Mouse (Mus musculus): ENCODE data around the gene Ypel4. TPM values are rescaled to one million over a fixed set of nuclear protein-coding genes. Genes with fewer than 3 reads are reported as not detected.
"Not testable (repeated sequence)": the region's sequence is repeated elsewhere in the genome, so short reads cannot be mapped to it uniquely, and the experiment has no call there.

Ypel4 gene
- total RNA-seq, 2 experiments from 2014 or later = 0.89 to 1.0 TPM

DNA sequence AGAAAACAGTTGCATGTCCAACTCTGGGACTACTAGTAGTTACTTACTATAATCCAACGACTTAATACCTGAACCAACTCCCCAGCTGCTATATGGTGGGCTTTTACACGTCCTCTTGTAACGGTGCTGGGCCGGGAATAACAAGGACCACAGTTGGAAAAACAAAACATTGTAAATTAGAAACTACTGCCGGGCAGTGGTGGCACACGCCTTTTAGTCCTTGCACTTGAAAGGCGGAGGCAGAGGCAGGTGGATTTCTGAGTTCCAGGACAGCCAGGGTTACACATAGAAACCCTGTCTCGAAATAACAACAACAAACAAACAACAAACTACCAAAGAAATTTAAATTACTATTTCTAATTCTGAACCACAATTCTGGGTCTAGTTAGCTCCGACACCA is 7.1 kb upstream of the Ypel4 start:
- intact Hi-C loops (cut with DNase I) = no loop called here

DNA sequence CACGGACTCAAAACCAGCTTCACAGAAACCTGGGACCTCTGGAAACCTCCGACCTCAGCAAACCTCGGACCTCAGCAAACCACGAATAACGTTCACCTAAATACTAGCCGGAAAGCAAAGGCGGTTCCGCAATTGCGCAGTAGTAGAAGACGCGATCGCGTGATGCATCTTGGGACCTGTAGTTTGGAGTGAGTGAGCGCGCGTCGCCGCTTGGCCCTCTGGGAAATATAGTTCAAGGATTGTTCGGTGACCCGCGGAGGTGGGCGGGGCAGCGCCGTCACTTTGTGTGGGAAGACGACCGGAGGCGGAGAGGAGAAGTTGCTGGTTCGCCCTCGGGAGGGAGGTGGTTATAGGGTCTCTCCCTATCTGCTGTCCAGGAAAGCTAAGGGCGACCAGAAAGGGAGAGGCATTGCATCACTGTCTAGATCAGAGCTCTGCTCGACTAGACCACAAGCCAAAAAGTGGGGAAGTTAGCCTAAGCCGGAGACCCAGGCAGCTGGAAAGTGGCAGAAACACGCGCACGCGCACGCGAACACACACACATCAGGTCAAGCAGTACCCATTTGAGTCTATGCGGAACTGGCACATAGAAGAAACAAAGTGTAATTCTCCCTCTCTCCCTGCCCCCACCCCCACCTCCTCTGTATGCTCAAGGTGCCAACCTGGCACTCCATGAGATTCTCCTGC is 6.5 kb upstream of the Ypel4 start, which contains the start of gene Clp1:
Gene Clp1, minus strand, starts transcription at position 179 of the 687 bp plus-strand sequence.
- DNase-seq = peak; percentile 98
- intact Hi-C loops (cut with DNase I) = no loop called here

More for the DNA sequence above, 7.1 kb upstream of the Ypel4 start:
- peak in 1 of 2 experiments; percentile 14 for DNase-seq

DNA sequence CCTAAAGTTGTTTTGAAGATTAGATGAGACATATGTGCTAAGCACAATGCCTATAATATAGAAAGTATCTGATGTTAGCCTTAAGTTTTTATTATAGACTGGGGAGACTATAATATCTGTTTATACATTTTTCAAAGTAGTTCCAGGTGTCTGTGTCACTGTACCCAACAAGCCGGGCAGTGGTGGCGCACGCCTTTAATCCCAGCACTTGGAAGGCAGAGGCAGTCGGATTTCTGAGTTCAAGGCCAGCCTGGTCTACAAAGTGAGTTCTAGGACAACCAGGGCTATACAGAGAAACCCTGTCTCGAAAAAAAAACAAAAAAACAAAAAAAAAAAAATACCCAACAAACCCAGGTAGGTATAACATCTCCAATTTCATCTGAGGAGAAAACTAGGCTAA is 5.7 kb upstream of the Ypel4 start:
- intact Hi-C loops (cut with DNase I) = not testable (repeated sequence)

DNA sequence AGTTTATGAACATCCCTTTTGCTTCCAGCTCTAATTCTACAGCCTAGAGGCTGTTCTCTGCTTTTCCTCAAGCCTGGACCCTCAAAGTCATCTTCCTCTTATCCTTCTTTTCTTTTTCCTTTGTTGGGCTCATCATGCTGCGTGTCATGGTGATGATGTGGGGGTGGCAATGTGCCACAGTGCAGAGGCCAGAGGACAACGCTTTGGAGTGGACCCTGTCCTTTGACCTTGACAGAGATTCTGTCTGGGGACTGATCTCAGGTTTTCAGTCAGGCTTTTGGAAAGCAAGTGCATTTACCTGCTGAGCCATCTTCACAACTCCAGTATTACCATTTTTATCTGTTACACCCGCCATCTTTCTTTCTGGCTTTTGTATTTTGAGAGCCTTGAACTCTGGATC is 2.7 kb upstream of the Ypel4 start:
- intact Hi-C loops (cut with DNase I) = no loop called here
- no peak for DNase-seq

More for the DNA sequence above, 5.7 kb upstream of the Ypel4 start:
- DNase-seq = not testable (repeated sequence)

DNA sequence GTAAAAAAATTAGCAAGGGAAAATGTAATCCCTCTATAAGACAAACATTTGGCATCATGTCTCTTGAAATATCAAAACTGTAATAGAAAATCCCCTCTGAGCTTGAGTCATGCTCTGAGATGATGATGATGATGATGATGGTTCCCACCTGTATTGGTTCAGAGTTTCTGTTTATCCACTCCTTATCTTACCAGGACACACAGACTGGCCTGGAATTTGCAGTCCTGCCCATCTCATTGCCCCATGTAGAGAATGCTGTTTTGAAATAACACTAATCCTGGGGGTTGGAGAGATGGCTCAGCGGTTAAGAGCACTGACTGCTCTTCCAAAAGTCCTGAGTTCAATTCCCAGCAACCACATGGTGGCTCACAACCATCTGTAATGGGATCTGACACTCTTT is 1.5 kb upstream of the Ypel4 start:
- DNase-seq = no peak
- intact Hi-C loops (cut with DNase I) = no loop called here

DNA sequence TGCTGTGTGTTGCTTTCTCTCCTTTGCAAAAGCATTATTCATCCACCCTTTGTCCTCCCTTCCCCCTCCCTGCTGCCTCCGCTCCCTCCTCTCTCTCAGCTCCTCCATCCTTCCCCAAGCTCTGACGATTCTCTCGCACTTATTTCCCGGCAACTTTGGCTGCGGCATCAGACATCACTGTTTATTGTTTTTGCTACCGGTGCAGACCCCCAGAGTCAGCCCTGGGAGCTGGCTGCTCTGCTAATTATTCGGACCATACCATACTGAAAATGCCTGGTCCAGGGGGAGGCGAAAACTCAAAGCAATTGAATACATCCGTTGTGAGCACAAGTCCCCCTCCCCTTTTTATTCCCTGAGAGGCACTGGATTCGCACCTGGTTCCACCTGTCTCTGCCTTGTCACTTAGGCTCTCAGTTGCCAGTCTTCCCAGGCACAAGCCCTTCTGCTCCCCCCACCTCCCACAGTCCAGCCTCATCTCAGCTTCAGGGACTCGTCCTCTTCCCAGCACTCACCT is 550 bp downstream of the Ypel4 start:
- DNase-seq = peak in 1 of 2 experiments; percentile 15
- intact Hi-C loops (cut with DNase I) = no loop called here

DNA sequence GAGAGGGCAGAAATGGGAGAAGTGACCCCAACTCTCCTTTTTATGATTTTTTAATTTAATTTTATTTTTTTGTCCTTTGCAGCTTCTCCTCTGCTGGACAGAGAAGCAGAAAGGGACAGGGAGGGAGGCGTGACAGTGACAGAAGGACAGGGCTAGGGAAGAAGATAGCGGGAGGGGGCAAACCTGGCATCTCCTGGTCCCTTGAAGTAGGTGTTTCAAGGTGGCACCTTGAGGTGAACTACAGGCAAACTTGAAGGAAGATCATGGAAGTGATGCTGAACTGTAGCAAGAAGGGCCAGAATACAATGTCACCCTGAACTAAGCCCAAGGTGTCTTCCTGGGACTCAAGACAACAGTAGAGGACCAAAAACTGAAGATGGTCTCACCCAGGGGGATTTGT is 1.1 kb downstream of the Ypel4 start:
- intact Hi-C loops (cut with DNase I) = no loop called here
- DNase-seq = no peak

DNA sequence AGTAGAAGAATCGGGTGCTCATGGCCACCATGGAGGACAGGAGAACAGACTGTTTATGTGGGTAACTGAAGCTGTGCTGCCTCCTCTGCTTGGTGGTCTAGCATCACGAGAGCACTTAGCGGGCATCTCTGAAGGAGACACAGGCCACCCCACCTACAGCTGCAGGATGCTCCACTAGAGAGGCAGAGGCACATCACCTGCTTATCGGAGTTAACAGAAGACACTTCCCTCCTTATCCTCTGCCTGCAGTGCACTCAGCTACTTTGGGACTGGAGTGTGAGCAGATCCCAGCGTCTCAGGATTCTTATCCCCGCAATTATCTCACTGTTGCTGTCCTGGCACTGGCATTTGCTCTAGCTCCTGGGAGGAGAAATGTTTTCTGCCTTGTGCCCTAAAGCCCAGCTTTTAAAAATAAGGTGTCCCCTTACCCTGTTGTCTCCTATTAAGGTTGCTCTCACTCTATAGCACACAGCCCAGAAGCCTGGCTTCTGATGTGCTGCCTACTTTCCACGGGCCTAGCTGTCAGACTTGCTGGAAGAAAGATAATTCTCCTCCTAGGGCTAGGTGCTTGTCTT is 1.6 kb downstream of the Ypel4 start:
- intact Hi-C loops (cut with DNase I) = no loop called here
- no peak for DNase-seq

DNA sequence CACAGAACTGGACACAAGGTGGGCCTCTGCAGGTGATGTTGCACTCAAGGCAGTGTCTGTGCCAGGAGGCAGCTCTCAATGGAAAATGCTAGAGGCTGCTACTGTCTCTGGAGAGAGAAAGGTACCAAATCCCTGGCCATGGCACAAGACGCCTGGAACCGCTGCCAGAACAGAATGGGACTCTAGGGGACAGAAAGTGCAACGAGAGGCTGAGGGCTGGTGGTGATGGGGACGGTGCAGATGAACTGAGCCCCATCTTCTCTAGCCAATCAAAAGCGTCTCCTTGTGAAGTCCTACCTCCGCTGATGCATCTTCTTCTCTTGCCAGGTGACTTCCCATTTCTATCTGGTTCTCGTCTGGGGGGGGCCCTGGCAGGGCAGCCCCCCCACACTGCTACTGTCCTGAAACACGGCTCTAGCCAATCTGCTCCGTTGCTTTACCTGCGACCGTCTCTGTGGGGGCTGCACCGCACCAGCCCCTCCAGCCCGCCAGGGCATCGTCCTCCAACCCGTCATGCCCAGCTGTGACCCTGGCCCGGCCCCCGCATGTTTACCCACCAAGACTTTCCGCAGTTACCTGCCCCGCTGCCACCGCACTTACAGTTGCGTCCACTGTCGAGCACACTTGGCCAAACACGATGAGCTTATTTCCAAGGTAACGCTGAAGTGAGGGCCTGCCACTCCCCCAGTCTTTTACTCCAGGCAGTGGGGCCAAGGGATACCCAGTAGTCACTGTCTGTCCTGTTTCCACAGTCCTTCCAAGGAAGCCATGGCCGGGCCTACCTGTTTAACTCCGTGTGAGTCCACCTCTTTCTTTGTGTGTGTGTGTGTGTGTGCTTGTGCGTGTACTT is 2.7 kb downstream of the Ypel4 start:
- intact Hi-C loops (cut with DNase I) = no loop called here
- DNase-seq = no peak

DNA sequence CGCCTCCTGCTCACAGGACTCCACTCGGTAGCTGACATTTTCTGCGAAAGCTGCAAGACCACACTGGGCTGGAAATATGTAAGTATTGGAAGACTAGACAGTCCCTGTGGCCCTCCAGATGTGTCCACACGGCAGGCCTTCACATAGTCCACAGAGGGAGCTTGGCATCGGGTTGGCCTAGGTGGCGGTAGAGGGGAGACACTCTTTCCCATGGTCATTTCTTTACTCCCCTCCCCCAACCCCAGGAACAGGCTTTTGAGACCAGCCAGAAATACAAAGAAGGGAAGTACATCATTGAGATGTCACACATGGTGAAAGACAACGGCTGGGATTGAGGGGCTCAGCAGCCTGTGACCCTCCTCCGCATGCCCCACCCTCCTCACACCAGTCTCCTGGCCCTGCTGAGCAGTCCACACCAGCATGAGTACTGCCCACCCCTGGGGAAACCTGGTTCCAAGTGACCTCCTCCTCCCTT is 3.6 kb downstream of the Ypel4 start:
- intact Hi-C loops (cut with DNase I) = no loop called here
- peak; percentile 25 to 42 for DNase-seq

DNA sequence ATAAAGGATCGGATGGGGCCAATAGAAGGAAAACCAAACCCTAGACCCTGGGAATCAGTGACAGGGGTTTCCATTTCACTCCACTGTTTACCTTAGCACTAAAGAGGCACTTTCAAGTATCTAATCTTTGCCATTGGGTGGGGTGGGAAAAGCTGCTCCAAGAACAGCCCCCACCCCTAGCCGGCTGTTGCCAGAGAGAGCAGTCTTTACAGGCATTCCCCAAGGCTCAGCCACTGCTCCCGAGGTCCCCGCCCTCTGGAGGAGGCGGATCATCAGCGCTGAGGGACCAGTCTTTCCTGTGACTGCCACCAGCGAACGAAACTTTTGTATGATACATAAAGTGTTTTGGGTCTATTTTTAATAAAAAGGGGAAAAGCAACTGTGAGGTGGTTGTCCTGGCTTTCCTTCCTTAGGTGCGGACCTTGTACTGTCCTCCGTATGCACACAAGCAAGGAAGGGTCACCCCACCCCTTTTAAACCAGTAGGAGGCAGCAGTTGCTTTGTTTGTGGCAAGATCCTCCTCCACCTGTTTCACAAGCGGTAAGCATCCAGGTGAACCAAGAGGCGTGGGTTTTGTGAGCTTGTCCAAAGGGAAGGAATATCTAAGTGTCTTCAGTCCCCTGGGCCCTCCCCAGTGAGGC is 4.5 kb downstream of the Ypel4 start:
- intact Hi-C loops (cut with DNase I) = no loop called here
- peak; percentile 53 to 60 for DNase-seq

DNA sequence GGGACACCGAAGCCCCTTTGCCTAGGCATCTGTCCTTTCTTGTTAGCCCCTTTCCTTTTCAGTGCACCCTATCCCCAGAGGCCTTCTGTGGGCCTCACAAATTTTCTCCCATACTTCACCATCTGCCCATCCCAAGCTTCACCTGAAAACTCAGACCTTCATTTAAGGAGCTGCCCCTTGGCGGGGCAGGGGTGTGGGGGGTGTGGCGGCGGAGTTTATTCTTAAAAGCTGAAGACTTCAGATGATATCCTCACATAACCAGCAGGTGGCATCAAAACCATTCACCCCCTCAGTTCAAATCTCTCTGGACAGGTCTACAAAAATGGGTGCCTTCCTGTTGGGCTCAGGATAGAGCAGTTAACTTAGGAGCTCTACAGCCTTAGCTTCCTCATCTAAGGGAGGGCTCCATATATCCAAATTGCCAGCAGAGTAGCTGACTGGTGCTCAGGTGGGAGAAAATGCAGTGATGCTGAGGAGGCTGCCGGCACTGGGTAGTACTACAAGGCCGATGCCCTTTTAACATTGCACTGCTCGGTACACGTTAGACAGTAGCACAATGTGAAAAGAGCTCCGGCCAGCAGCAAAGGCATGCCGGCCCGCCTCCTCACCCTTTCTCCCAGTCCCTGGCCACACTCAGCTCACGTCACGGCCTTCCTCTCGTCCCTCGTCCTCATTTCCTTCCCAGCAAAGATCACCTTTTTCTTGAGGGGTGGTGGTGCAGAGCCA is 6.9 kb downstream of the Ypel4 start:
- intact Hi-C loops (cut with DNase I) = loop anchor here (2.0 kb wide), 1 partner anchor 58 kb away; the partner anchor contains the start of gene Ube2l6
- peak in 1 of 2 experiments; percentile 49 for DNase-seq

DNA sequence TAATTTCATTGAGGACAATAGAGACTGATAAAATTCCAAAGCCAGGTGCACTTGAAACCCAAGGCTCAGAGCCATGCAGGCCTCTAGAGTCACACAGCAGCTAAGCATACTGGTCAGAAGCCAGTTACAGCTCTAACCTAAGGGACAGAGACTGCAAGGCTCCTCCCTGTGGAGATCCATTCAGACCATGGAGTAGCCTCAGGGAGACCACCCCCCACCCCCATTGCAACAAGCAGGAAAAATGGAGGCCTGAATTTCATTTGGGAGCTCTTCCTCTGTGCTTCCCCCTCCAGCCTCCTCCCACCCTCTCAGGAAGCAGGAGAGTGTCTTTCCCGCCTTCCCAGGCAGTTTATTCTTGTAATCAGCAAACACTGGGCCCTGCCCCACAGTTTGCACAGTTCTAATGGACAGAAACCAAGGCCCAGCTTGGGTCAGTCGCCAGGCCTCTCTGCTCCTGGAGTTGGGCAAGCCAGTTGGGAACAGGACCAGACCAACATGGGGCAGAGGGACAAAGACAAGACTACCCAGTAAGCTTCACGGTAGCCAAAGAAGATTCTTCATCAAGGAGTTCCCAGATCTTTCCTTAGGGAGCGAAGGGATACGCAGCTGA is 8.1 kb downstream of the Ypel4 start:
- intact Hi-C loops (cut with DNase I) = loop anchor here (2.0 kb wide), 1 partner anchor 57 kb away; the partner anchor contains the start of gene Ube2l6
- DNase-seq = peak in 1 of 2 experiments; percentile 36

DNA sequence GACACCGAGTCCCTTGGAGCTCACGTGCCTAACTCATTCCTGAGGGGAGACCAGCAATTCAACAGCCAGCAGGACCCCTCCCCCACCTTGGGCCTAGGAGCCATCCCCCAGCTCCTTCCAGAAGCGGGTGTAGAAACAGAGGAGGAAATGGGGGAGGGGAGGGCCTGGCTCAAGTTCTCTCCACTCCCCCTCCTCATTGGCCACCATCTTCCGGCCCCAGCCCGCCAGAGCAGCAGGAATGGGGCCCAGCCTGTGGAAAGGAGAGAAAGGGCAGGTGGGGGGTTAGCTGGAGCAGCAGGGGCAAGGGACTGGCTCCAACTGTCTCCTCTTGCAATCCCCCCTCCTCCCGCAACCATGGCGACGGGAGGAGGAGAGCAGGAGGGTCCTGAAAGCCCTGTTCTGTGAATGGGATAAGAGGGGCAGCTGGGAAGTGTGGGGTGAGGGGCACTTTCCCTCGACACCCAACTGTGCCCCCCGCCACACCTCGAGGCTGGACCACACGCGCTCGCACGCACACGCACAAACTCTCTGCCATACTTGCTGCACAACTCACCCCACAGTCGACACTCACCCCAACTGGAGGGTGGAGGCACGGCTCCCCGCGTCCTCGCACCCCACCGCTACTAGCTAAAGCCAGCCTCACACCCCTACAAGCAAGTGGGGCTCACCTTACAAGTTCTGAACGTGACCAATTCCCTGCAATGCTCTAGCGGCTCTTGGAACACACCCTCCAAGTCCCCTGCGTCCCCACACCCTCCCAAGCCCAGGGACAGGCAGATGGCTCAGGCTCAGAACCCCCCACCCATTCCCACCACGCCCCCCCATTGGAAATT is 8.8 kb downstream of the Ypel4 start:
- intact Hi-C loops (cut with DNase I) = loop anchor here (1.0 kb wide), 1 partner anchor 27 kb away; the partner anchor contains the start of gene Zdhhc5
- DNase-seq = peak; percentile 50 to 59

DNA sequence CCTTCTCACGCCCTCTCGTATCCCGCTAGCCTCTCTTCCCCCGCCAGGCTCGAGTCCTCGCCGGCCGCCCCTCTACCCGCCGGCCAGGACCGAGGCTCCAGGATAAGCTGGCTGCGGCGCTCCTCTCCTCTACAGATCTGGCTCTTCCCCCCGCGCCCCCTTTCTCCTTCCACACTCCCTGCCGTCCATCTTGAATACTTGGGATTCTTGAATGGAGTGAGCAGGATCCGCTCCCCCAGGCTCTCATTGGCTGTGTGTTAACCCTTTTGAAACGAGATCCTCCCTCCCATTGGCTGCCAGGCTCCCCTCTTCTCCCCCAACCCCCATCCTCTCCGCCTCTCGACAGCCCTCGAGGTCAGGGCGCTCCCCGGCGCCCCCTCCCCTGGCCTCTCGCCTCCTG is 9.7 kb downstream of the Ypel4 start, which contains the start of gene Gm19426:
Gene Gm19426, minus strand, starts transcription at position 95 of the 400 bp plus-strand sequence.
- intact Hi-C loops (cut with DNase I) = loop anchor here (1.0 kb wide), 1 partner anchor 28 kb away; the partner anchor contains the start of gene Zdhhc5
- peak; percentile 87 to 90 for DNase-seq

DNA sequence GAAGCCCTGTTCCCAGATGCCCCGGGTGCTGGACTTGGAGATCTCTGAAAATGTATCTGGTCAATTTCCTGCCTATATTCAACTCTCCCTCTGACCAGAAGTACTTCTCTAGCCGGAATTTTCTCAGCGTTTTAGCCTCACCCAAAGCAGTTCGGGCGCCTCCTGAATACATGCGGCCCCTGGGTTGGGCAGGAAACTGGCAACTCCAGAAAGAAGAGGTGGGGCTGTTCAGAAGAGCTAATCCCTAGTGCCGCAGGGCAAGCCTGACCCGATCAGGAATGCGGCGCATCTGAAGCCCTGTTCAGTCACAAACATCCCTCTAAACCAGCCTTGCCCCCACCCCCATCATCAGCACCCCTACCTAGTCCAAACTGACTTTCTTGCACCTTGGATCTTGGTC is 10.3 kb downstream of the Ypel4 start:
- intact Hi-C loops (cut with DNase I) = no loop called here
- DNase-seq = no peak

DNA sequence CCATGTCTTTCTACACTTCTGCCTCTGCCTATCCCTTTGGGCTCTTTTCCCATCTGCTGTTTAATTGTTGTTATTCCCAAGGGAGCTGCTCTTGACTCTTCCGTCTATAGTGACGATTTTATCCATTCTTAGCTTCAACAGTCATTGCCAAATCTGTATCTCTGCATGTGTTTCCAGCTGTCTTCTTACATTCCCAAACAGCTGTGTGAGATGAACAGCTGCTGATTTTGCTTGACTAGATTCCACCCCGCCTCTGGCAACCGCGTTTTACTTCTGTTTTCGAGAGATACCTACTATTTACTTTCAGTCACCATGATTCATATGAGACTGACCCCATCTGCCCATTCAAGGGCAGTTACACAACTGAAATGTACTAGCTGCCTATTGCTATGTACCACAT is 16.3 kb downstream of the Ypel4 start:
- DNase-seq = peak; percentile 63 to 68

DNA sequence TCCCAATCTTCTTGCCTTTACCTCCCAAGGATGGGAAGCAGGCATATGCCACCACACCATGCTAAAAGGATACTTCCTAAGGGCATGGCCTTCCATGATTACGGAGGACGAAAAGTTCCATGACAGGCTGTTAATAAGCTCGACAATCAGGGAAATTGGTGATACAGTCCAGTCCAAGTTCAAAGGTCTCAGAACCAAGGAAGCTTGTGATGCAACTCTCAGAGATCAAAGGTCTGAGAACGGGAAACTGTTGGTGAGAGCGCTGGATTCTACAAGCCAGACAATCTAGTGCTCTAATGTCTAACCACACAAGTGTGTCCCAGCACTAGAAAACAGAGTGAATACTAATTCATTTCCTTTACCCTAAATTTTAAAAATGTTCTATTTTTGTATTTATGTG is 22.4 kb downstream of the Ypel4 start:
- no peak for DNase-seq
- intact Hi-C loops (cut with DNase I) = loop anchor here (5.0 kb wide), 1 partner anchor 41 kb away; the partner anchor contains the start of gene Ube2l6

More for the DNA sequence above, 16.3 kb downstream of the Ypel4 start:
- intact Hi-C loops (cut with DNase I) = no loop called here

Data from heart, postnatal 10 days (tissue).